Mouse (Mus musculus): ENCODE measurements around the gene Slc25a43.

GRCm38 (mm10) chrX:36749281-36749785, 5.9 kb downstream of the Slc25a43 start:
- no peak for TF ChIP-seq CTCF (conservative IDR thresholded peaks at IDR 0.05; ENCODE audit: low read length)
- no peak for TF ChIP-seq POU5F1 (IDR thresholded peaks at IDR 0.05; ENCODE audit: borderline replicate concordance, low read length)
